Mouse (Mus musculus) lung, postnatal 0 days (tissue): ENCODE data around the gene B4galnt3. TPM values are rescaled to one million over a fixed set of nuclear protein-coding genes. Genes with fewer than 3 reads are reported as not detected.

ENCODE experiments used
- ATAC-seq: fragments of 200-750 bp; cut with Nextera tagmentation; 2 replicates; pipeline ENCODE4 v1.8.0; 2017; ENCODE audit warnings: moderate library complexity
- DNase-seq: peaks from one replicate; pipeline ENCODE4 v3.0.0-alpha.2; 2016; ENCODE audit warnings: low spot score
- H3K27ac ChIP-seq: fragments of 300-500 bp; sonication (generic); 2 replicates; pipeline ENCODE4 v1.5.1; 2014; ENCODE audit warnings: antibody characterized with exemption, mild to moderate bottlenecking, low read length, mixed read lengths
- H3K27me3 ChIP-seq: fragments of 300-500 bp; sonication (generic); replicated peaks from 2 replicates; pipeline ENCODE4 v1.6.1; 2014; ENCODE audit warnings: low read length, mixed read lengths; ENCODE audit not compliant: insufficient read depth
- H3K36me3 ChIP-seq: fragments of 300-500 bp; sonication (generic); 2 replicates; pipeline ENCODE4 v1.6.1; 2014; ENCODE audit warnings: low read length, mixed read lengths; ENCODE audit not compliant: insufficient read depth
- H3K4me1 ChIP-seq: fragments of 300-500 bp; sonication (generic); 2 replicates; pipeline ENCODE4 v1.6.1; 2014; ENCODE audit warnings: antibody characterized with exemption, low read depth, low read length, mixed read lengths; ENCODE audit not compliant: insufficient read depth
- H3K4me2 ChIP-seq: fragments of 300-500 bp; sonication (generic); replicated peaks from 2 replicates; pipeline ENCODE4 v1.6.1; 2014; ENCODE audit warnings: low read depth, mild to moderate bottlenecking, low read length, moderate library complexity, mixed read lengths
- H3K4me3 ChIP-seq: fragments of 300-500 bp; sonication (generic); 2 replicates; pipeline ENCODE4 v1.5.1; 2014; ENCODE audit warnings: low read depth, low read length
- H3K9ac ChIP-seq: fragments of 300-500 bp; sonication (generic); replicated peaks from 2 replicates; pipeline ENCODE4 v1.6.1; 2014; ENCODE audit warnings: low read depth, mild to moderate bottlenecking
- H3K9me3 ChIP-seq: fragments of 300-500 bp; sonication (generic); 2 replicates; pipeline ENCODE4 v1.6.1; 2016; ENCODE audit warnings: low read length, mixed read lengths
- CTCF ChIP-seq: IDR thresholded peaks from 2 replicates; pipeline ENCODE4 v1.5.1; 2016; ENCODE audit warnings: antibody characterized with exemption, mild to moderate bottlenecking
- EP300 ChIP-seq: IDR thresholded peaks from 2 replicates; pipeline ENCODE4 v1.6.1; 2016; ENCODE audit warnings: antibody characterized with exemption, mild to moderate bottlenecking, control low read depth
- WGBS: fragments of 180-500 bp; shearing (Covaris S2); extraction: QIAGEN DNeasy Blood & Tissue Kit; methylation state at CpG from one replicate; pipeline ENCODE4 v1.1.7; 2014; 5-methylcytosine and 5-hydroxymethylcytosine counted together
- polyA plus RNA-seq: library from polyadenylated mRNA; unstranded; fragments of >200 nt; fragmentation: Nextera tagmentation; extraction: Ambion mirVana; gene quantifications from 2 replicates; pipeline ENCODE4 v1.2.1, GENCODE M21; 2015

The B4galnt3 gene
- polyA plus RNA-seq, 1 experiment from 2014 or later = not detected

DNA sequence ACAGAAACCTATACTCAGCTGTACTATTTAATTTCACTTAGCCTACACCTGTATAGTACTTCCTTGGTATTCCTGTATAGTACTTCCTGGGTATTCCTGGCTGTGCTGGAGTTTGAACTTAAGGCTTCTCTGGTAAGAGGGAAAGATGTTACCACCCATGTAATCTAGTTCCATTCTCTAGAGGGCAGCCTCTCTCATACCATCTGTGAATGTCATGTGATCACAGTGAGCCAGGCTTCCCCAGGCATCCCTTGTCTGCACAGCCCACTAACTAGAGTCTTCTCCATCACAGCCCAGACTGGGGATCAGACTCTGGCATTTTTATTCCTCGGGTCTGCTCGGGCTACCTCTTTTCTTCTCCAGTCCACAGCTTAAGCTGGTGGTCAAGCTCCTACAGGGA lies 75.1 kb downstream of the B4galnt3 start:
- no peaks in the 10 kb centered on the region for H3K4me1 ChIP-seq
- no peak overlapping the region for H3K9ac ChIP-seq
- H3K27ac ChIP-seq = no peak overlapping the region
- ATAC-seq = no peak
- H3K36me3 ChIP-seq = no peaks in the 10 kb centered on the region
- no peaks in the 10 kb centered on the region for H3K27me3 ChIP-seq
- H3K9me3 ChIP-seq = no peaks in the 10 kb centered on the region
- no peak overlapping the region for H3K4me2 ChIP-seq
- TF ChIP-seq EP300 = no peak
- H3K4me3 ChIP-seq = no peak overlapping the region
- DNase-seq = no peak
- WGBS = 93% methylated on average over 2 of the region's 2 CpGs

DNA sequence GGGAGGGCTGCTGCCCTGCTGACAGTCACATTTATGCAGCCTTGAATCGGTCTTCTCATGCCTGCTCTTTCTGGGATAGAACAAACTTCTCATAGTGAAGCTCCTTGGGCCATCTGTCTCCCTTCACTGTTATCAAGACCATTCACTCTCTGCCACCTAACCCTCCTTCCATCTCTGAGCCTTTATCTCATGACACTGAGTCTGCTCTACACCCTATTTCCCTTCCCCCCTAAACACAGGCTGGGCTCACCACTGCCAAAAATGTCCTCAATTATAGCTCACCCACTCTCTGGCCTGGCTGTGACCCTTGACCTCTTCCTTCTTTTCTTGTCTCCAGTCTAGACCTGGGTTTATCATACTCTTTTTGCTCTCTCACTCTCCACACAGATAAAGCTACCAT lies 77.7 kb downstream of the B4galnt3 start:
- H3K4me1 ChIP-seq = no peaks in the 10 kb centered on the region
- H3K9me3 ChIP-seq = no peaks in the 10 kb centered on the region
- no peaks in the 10 kb centered on the region for H3K27me3 ChIP-seq
- WGBS = 61% methylated on average over 1 of the region's 1 CpGs
- no peak for DNase-seq
- H3K4me3 ChIP-seq = no peak overlapping the region
- H3K4me2 ChIP-seq = no peak overlapping the region
- TF ChIP-seq EP300 (no peak), CTCF (no peak)
- ATAC-seq = no peak
- no peak overlapping the region for H3K27ac ChIP-seq
- no peak overlapping the region for H3K9ac ChIP-seq
- H3K36me3 ChIP-seq = no peaks in the 10 kb centered on the region

DNA sequence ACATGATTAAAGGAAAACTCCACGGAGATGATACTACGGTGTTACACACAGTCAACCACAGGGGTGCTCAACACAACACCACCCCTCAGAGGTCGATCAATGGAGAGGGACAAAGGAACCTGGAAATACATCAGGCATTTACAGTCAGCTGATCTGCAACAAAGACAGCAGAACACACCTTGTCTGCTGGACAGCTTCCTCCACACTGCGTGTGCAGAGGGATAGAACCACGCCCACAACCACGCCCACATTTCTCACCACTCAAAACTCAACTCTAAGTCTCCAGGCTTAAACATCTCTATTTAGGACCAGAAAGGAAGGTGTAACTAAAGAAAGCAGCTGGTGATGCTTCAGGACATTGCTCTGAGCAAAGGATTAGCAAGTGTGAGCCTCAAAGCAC lies 82.8 kb downstream of the B4galnt3 start:
- Histone ChIP-seq H3K9me3 (no peaks in the 10 kb centered on the region), H3K27ac (no peak overlapping the region), H3K4me2 (no peak overlapping the region), H3K4me1 (no peaks in the 10 kb centered on the region), H3K4me3 (no peak overlapping the region), H3K9ac (no peak overlapping the region), H3K36me3 (no peaks in the 10 kb centered on the region), H3K27me3 (no peaks in the 10 kb centered on the region)
- ATAC-seq = no peak
- WGBS = 64% methylated on average over 6 of the region's 6 CpGs
- TF ChIP-seq EP300 = no peak
- TF ChIP-seq CTCF = no peak
- no peak for DNase-seq

DNA sequence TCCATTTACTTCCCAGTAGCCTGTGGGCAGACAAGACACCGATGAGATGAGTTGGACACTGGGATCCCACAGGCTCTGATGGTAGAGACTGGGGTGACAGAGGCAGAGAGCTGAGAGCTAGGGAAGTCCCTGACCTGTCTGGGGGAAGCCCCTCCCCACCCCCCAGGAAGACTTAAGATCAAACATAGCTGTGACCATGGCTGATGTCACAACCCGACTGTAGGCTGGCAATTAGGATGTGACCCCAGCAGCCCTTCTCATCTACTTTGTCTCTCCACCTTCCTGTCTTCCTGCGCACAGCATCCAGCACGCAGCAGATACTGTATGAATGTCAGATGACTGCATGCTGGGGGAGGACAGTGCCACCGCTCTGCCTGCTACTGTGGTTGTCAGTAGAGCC lies 87.8 kb downstream of the B4galnt3 start:
- ATAC-seq (no peak), DNase-seq (no peak)
- 77% methylated on average over 5 of the region's 5 CpGs for WGBS

DNA sequence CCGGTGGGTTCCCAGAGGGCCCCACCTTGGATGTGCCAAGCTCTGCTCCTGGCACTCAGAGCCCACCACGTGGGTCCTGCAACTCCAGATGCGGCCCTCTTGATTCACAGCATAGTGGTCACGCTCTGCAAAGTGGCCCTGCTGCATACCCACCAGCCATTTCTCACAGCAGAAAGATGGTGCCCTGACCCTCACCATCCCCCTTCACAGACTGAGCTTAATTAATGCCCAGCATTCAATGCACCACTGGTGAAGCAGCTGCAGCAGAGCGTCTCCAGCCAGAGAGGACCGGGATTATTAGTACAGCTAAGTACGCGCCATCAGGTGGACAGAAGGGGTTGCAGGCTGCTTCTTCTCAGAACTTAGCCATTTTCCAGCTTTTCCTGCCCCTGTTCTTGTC lies 92.0 kb downstream of the B4galnt3 start:
- no peak for ATAC-seq
- no peak overlapping the region for H3K27ac ChIP-seq
- no peaks in the 10 kb centered on the region for H3K9me3 ChIP-seq
- no peak overlapping the region for H3K4me3 ChIP-seq
- no peaks in the 10 kb centered on the region for H3K4me1 ChIP-seq
- 68% methylated on average over 8 of the region's 8 CpGs for WGBS
- H3K9ac ChIP-seq = no peak overlapping the region
- H3K36me3 ChIP-seq = no peaks in the 10 kb centered on the region
- TF ChIP-seq CTCF (no peak), EP300 (no peak)
- H3K4me2 ChIP-seq = no peak overlapping the region
- no peaks in the 10 kb centered on the region for H3K27me3 ChIP-seq
- no peak for DNase-seq

More for the DNA sequence above, 87.8 kb downstream of the B4galnt3 start:
- no peak for TF ChIP-seq CTCF
- TF ChIP-seq EP300 = no peak
- H3K27me3 ChIP-seq = no peaks in the 10 kb centered on the region
- H3K36me3 ChIP-seq = no peaks in the 10 kb centered on the region
- no peak overlapping the region for H3K27ac ChIP-seq
- H3K4me2 ChIP-seq = no peak overlapping the region
- H3K4me1 ChIP-seq = no peaks in the 10 kb centered on the region
- H3K9me3 ChIP-seq = no peaks in the 10 kb centered on the region
- no peak overlapping the region for H3K4me3 ChIP-seq
- no peak overlapping the region for H3K9ac ChIP-seq

DNA sequence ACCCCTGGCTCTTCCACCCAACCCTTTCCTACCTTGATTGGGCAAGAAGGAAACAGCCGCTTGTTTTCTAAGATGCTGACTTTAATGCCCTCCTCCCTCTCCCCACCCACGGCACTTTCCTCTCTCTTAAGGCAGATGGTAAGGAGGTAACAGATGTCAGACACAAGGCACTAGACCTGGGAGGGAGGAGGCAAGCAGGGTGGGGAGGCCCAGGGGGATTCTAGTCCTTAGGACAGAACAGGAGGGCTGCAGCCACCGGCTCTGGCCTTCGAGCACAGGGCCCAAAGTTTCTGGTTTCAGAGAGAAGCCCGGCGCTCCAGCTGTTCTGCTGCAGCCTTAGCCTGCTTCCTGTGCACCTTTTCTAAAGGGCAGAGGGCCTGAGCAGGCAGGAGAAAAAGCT lies 92.4 kb downstream of the B4galnt3 start:
- no peaks in the 10 kb centered on the region for H3K9me3 ChIP-seq
- DNase-seq (no peak), ATAC-seq (no peak)
- WGBS = 46% methylated on average over 6 of the region's 6 CpGs
- no peak overlapping the region for H3K4me3 ChIP-seq
- TF ChIP-seq EP300 (no peak), CTCF (no peak)
- H3K4me2 ChIP-seq = no peak overlapping the region
- H3K27ac ChIP-seq = no peak overlapping the region
- no peaks in the 10 kb centered on the region for H3K36me3 ChIP-seq
- H3K27me3 ChIP-seq = no peaks in the 10 kb centered on the region
- H3K9ac ChIP-seq = no peak overlapping the region
- no peaks in the 10 kb centered on the region for H3K4me1 ChIP-seq
